Mouse (Mus musculus): ENCODE data around the gene Chd9. TPM values are rescaled to one million over a fixed set of nuclear protein-coding genes. Genes with fewer than 3 reads are reported as not detected.

The Chd9 gene
- polyA plus RNA-seq, 1 experiment = 90.1 TPM

- no peak for TF ChIP-seq CTCF (IDR thresholded peaks at IDR 0.05; ENCODE audit: low read depth, low read length)
- TF ChIP-seq POLR2A (IDR thresholded peaks at IDR 0.05; ENCODE audit: borderline replicate concordance, low read depth, low read length) = no peak
- H3K27ac ChIP-seq (ENCODE audit: insufficient read depth, low read depth, low read length) = peak overlapping the region; percentile 43
These were observed 104.8 kb downstream of the Chd9 start for GRCm38 (mm10) chr8:90932934-90933333.

GRCm38 (mm10) chr8:90934786-90935185 is 106.6 kb downstream of the Chd9 start:
- H3K4me1 ChIP-seq (ENCODE audit: control insufficient read depth, insufficient read depth, low read length) = peaks cover 31% of the 10 kb centered on the region
- TF ChIP-seq POLR2A (IDR thresholded peaks at IDR 0.05; ENCODE audit: borderline replicate concordance, low read depth, low read length) (no peak), CTCF (IDR thresholded peaks at IDR 0.05; ENCODE audit: low read depth, low read length) (no peak)
- no peak overlapping the region for H3K27ac ChIP-seq (ENCODE audit: insufficient read depth, low read depth, low read length)
- H3K4me3 ChIP-seq (ENCODE audit: insufficient read depth, low read length) = no peak overlapping the region

More at GRCm38 (mm10) chr8:90932934-90933333, 104.8 kb downstream of the Chd9 start:
- H3K4me1 ChIP-seq (ENCODE audit: control insufficient read depth, insufficient read depth, low read length) = peaks cover 25% of the 10 kb centered on the region
- no peak overlapping the region for H3K4me3 ChIP-seq (ENCODE audit: insufficient read depth, low read length)

GRCm38 (mm10) chr8:90936840-90937239 is 108.7 kb downstream of the Chd9 start:
- TF ChIP-seq CTCF (IDR thresholded peaks at IDR 0.05; ENCODE audit: low read depth, low read length) = no peak
- TF ChIP-seq POLR2A (IDR thresholded peaks at IDR 0.05; ENCODE audit: borderline replicate concordance, low read depth, low read length) = no peak
- Histone ChIP-seq H3K27ac (ENCODE audit: insufficient read depth, low read depth, low read length) (no peak overlapping the region), H3K4me3 (ENCODE audit: insufficient read depth, low read length) (no peak overlapping the region), H3K4me1 (ENCODE audit: control insufficient read depth, insufficient read depth, low read length) (peaks cover 38% of the 10 kb centered on the region)

GRCm38 (mm10) chr8:90938352-90938930 is 110.3 kb downstream of the Chd9 start:
- Histone ChIP-seq H3K4me1 (ENCODE audit: control insufficient read depth, insufficient read depth, low read length) (peaks cover 26% of the 10 kb centered on the region), H3K4me3 (ENCODE audit: insufficient read depth, low read length) (no peak overlapping the region), H3K27ac (ENCODE audit: insufficient read depth, low read depth, low read length) (peak overlapping the region; percentile 85)
- TF ChIP-seq POLR2A (IDR thresholded peaks at IDR 0.05; ENCODE audit: borderline replicate concordance, low read depth, low read length) = no peak
- TF ChIP-seq CTCF (IDR thresholded peaks at IDR 0.05; ENCODE audit: low read depth, low read length) = no peak

GRCm38 (mm10) chr8:90939867-90940266 is 111.7 kb downstream of the Chd9 start:
- Histone ChIP-seq H3K27ac (ENCODE audit: insufficient read depth, low read depth, low read length) (no peak overlapping the region), H3K4me1 (ENCODE audit: control insufficient read depth, insufficient read depth, low read length) (peaks cover 26% of the 10 kb centered on the region), H3K4me3 (ENCODE audit: insufficient read depth, low read length) (no peak overlapping the region)
- TF ChIP-seq CTCF (IDR thresholded peaks at IDR 0.05; ENCODE audit: low read depth, low read length) = no peak

GRCm38 (mm10) chr8:90943770-90944169 is 115.6 kb downstream of the Chd9 start:
- Histone ChIP-seq H3K4me1 (ENCODE audit: control insufficient read depth, insufficient read depth, low read length) (peaks cover 16% of the 10 kb centered on the region), H3K4me3 (ENCODE audit: insufficient read depth, low read length) (no peak overlapping the region)
- no peak for TF ChIP-seq CTCF (IDR thresholded peaks at IDR 0.05; ENCODE audit: low read depth, low read length)
- TF ChIP-seq POLR2A (IDR thresholded peaks at IDR 0.05; ENCODE audit: borderline replicate concordance, low read depth, low read length) = no peak

GRCm38 (mm10) chr8:90954802-90955760 is 126.9 kb downstream of the Chd9 start:
- 0 out of 2 replicates have a peak, but pooled peaks have one; percentile 61 for TF ChIP-seq POLR2A (IDR thresholded peaks at IDR 0.05; ENCODE audit: borderline replicate concordance, low read depth, low read length)
- TF ChIP-seq CTCF (IDR thresholded peaks at IDR 0.05; ENCODE audit: low read depth, low read length) = no peak

More at GRCm38 (mm10) chr8:90943770-90944169, 115.6 kb downstream of the Chd9 start:
- no peak overlapping the region for H3K27ac ChIP-seq (ENCODE audit: insufficient read depth, low read depth, low read length)

GRCm38 (mm10) chr8:90955761-90956136 is 127.6 kb downstream of the Chd9 start:
- Histone ChIP-seq H3K4me1 (ENCODE audit: control insufficient read depth, insufficient read depth, low read length) (peaks cover 14% of the 10 kb centered on the region), H3K4me3 (ENCODE audit: insufficient read depth, low read length) (peak overlapping the region; percentile 77; the same call in 1 of the 2 replicates), H3K27ac (ENCODE audit: insufficient read depth, low read depth, low read length) (peak overlapping the region; percentile 96)
- no peak for TF ChIP-seq CTCF (IDR thresholded peaks at IDR 0.05; ENCODE audit: low read depth, low read length)
- TF ChIP-seq POLR2A (IDR thresholded peaks at IDR 0.05; ENCODE audit: borderline replicate concordance, low read depth, low read length) = no peak

More at GRCm38 (mm10) chr8:90954802-90955760, 126.9 kb downstream of the Chd9 start:
- Histone ChIP-seq H3K4me1 (ENCODE audit: control insufficient read depth, insufficient read depth, low read length) (peaks cover 13% of the 10 kb centered on the region), H3K27ac (ENCODE audit: insufficient read depth, low read depth, low read length) (peak overlapping the region; percentile 96), H3K4me3 (ENCODE audit: insufficient read depth, low read length) (peak overlapping the region; percentile 77)

GRCm38 (mm10) chr8:90956390-90956789 is 128.2 kb downstream of the Chd9 start:
- H3K27ac ChIP-seq (ENCODE audit: insufficient read depth, low read depth, low read length) = no peak overlapping the region
- peak overlapping the region; percentile 42 for H3K4me3 ChIP-seq (ENCODE audit: insufficient read depth, low read length)
- peaks cover 17% of the 10 kb centered on the region for H3K4me1 ChIP-seq (ENCODE audit: control insufficient read depth, insufficient read depth, low read length)
- TF ChIP-seq CTCF (IDR thresholded peaks at IDR 0.05; ENCODE audit: low read depth, low read length) (no peak), POLR2A (IDR thresholded peaks at IDR 0.05; ENCODE audit: borderline replicate concordance, low read depth, low read length) (no peak)

GRCm38 (mm10) chr8:90957711-90958110 is 129.6 kb downstream of the Chd9 start:
- Histone ChIP-seq H3K4me1 (ENCODE audit: control insufficient read depth, insufficient read depth, low read length) (peaks cover 22% of the 10 kb centered on the region), H3K27ac (ENCODE audit: insufficient read depth, low read depth, low read length) (no peak overlapping the region), H3K4me3 (ENCODE audit: insufficient read depth, low read length) (no peak overlapping the region)
- TF ChIP-seq POLR2A (IDR thresholded peaks at IDR 0.05; ENCODE audit: borderline replicate concordance, low read depth, low read length) = no peak
- TF ChIP-seq CTCF (IDR thresholded peaks at IDR 0.05; ENCODE audit: low read depth, low read length) = no peak
